Mouse (Mus musculus) retina, postnatal 7 days (tissue): ENCODE data around the gene Nr2f6.

Experiments
- DNase-seq: peaks from one replicate; pipeline ENCODE4 v3.0.0-alpha.2; 2012; ENCODE audit warnings: low read depth, low spot score

Gene Nr2f6

GRCm38 (mm10) chr8:71381421-71381970 is at the start of gene Nr2f6:
TSS of gene Nr2f6 (minus strand) at chr8:71381960.
- DNase-seq, result no peak

- DNase-seq, result no peak
Observed at GRCm38 (mm10) chr8:71422121-71422520, 40.4 kb upstream of the Nr2f6 start.

- DNase-seq, result no peak
Observed at GRCm38 (mm10) chr8:71411535-71412273, 29.9 kb upstream of the Nr2f6 start.

GRCm38 (mm10) chr8:71408231-71408630 is 26.5 kb upstream of the Nr2f6 start:
- no peak for DNase-seq

- DNase-seq, result no peak
Observed at GRCm38 (mm10) chr8:71407441-71407840, 25.7 kb upstream of the Nr2f6 start.

- peak; percentile 38 for DNase-seq
Observed at GRCm38 (mm10) chr8:71406099-71407015, 24.6 kb upstream of the Nr2f6 start.

GRCm38 (mm10) chr8:71405401-71406098 is 23.8 kb upstream of the Nr2f6 start, which contains the start of gene Ankle1:
TSS of gene Ankle1 (plus strand) at chr8:71406010.
- DNase-seq, result peak; percentile 85

GRCm38 (mm10) chr8:71404951-71405351 is 23.2 kb upstream of the Nr2f6 start:
- no peak for DNase-seq

GRCm38 (mm10) chr8:71404011-71404410 is 22.3 kb upstream of the Nr2f6 start:
- DNase-seq, result no peak

GRCm38 (mm10) chr8:71403107-71403885 is 21.5 kb upstream of the Nr2f6 start:
- no peak for DNase-seq

GRCm38 (mm10) chr8:71402446-71402964 is 20.7 kb upstream of the Nr2f6 start:
- no peak for DNase-seq

GRCm38 (mm10) chr8:71401454-71401853 is 19.7 kb upstream of the Nr2f6 start:
- no peak for DNase-seq

GRCm38 (mm10) chr8:71400826-71401225 is 19.1 kb upstream of the Nr2f6 start:
- no peak for DNase-seq

- no peak for DNase-seq
Observed at GRCm38 (mm10) chr8:71397701-71398100, 15.9 kb upstream of the Nr2f6 start.

GRCm38 (mm10) chr8:71396639-71397305 is 15.0 kb upstream of the Nr2f6 start, which contains the start of gene Babam1:
TSS of gene Babam1 (plus strand) at chr8:71396861.
- peak; percentile 84 for DNase-seq

- DNase-seq, result no peak
Observed at GRCm38 (mm10) chr8:71395629-71396028, 13.9 kb upstream of the Nr2f6 start, which contains the start of gene Ushbp1. TSS of gene Ushbp1 (minus strand) at chr8:71395802.

GRCm38 (mm10) chr8:71395071-71395470 is 13.3 kb upstream of the Nr2f6 start:
- DNase-seq, result no peak

GRCm38 (mm10) chr8:71394481-71394880 is 12.7 kb upstream of the Nr2f6 start:
- DNase-seq, result no peak

GRCm38 (mm10) chr8:71392871-71393270 is 11.1 kb upstream of the Nr2f6 start:
- peak; percentile 81 for DNase-seq

- DNase-seq, result no peak
Observed at GRCm38 (mm10) chr8:71392391-71392790, 10.6 kb upstream of the Nr2f6 start.
